Mouse (Mus musculus) thymus, postnatal 25 days (tissue): ENCODE data around the gene Son.
A peak's percentile ranks its signal among the peaks of the same experiment; 100 is the strongest.
"Not testable (repeated sequence)": the region's sequence is repeated elsewhere in the genome, so short reads cannot be mapped to it uniquely, and the experiment has no call there.

ENCODE experiments used
- DNase-seq: peaks from one replicate; pipeline ENCODE4 v3.0.0; 2022

Son gene

DNA sequence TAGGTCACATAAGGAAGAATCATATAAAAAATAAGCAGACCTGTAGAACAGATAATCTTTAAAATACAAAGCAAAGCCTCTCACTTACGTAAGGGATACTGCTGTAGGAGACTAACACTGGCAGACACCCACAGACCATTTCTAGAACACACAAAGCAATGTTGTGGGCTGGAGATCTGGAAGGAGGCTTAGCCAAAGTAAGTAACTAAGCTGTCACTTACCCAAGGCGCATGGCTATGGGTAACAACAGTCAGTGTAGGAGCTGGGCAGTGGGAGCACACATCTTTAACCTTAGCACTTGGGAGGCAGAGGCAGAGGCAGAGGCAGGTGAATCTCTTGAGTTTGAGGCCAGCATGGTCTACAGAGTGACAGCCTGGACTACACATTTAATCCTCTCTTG lies 7.7 kb upstream of the Son start:
- no peak for DNase-seq

DNA sequence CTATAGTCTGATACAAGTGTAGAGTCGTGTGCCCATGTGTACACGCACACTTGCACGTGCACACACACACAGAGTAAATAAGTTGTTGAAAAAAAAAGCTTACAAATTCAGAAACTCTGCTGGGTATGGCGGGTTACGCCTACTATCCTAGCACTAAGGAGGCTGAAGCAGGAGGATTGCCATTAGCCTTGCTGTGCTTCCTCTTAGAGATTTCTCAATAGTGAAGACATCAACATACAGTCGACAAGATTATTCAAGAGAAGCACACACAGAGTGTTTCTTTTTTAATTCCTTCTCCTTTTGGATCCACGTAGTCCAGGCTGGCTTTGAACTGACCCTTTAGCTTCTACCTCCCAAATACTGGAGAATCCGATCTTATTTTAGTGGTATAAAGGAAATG lies 7.1 kb upstream of the Son start:
- DNase-seq = no peak

DNA sequence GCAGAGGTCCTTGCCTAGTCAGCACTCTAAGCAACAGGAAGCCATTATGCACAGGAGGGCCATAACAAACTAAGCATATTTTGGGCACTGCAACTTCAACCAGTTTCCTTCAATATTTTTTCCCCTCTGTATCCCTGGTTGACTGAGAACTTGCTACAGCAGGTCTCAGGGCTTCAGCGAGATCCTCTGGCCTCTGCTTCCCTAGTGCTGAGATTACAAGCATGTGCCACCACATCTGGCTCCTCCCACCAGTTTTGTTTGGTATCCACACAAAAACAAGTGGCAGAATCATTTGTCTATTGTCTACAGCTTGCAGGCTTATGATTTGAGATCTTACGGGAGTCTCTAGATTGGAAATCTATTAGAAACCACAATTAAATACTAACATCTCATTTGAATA lies 2.4 kb upstream of the Son start:
- DNase-seq = no peak

DNA sequence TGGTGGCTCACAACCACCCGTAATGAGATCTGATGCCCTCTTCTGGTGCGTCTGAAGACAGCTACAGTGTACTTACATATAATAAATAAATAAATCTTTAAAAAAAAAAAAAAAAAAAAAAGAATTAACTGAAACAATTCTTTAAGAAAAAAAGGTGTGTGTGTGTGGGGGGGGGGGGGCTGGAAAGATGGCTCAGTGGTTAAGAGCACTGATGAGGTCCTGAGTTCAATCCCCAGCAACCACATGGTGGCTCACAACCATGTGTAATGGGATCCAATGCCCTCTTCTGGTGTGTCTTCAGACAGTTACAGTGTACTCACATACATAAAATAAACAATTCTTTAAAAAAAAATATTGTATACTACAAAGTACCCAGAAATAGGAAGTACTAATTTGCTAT lies 1.9 kb upstream of the Son start:
- DNase-seq = not testable (repeated sequence)

DNA sequence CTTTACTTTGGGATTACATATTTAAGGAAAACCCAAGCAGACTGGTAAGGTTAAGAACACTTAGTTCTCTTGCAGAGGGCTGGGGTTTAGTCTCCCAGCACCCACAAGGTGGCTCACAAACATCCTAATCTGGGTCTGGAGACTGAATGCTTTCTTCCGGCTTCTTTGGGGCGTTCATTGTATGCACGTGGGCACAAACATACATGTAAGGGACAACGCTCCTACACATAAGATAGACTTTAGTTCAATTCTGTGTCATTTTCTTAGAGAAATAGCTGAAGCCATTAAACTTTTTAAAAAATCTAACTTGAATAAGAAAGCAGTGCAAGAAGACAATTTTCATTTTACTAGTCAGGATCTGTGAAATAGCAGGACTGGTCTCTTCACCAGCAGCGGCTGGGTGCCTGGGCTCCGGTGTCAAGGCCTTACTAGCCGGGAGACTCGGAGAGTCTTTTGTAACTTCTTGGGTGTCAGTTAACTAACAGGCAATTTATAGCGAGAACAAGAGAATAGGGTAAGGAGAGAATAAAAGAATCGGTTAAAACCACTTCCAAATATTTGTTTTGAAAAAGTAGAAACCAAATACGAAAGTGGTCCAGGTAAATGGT lies 1.2 kb upstream of the Son start:
- peak; percentile 51 for DNase-seq

DNA sequence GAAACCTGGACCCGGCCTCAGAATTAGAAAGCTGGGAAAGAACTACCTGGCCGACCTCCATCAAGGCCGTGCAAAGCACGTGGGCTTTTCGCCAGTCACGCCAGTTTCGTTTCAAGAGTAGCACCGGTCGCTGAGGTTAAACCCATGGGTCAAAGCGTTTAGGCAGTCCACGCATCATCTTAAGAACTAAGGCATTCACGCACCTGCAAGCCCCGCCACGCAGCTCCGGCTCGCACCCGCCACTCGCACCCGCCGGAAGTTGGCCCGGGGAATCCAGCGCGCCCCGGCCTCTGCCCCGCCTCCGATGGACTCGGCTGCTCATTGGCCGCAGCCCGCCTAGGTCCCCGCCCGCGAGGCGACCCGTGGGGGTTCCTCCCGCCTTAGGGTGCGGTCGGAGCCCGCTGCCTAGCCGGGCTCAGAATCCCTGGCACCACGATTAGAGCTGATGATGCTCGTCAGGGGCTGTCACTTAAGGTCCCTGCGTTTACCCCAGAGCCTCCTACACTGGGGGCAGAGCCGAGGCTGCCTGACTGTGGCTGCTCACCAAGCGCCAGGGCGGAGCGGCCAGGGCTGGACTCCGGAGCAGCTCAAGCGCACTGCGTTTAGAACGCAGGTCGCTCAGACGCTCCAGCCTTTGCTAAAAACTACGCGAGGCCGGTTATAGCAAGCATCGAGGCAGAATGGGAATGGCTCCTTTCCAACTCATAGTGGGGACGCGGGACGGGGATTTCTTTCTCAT lies 456 bp upstream of the Son start, which contains the start of gene Gart:
Gene Gart (minus strand): TSS at position 272 of the 739 bp plus-strand sequence.
- peak; percentile 95 for DNase-seq

DNA sequence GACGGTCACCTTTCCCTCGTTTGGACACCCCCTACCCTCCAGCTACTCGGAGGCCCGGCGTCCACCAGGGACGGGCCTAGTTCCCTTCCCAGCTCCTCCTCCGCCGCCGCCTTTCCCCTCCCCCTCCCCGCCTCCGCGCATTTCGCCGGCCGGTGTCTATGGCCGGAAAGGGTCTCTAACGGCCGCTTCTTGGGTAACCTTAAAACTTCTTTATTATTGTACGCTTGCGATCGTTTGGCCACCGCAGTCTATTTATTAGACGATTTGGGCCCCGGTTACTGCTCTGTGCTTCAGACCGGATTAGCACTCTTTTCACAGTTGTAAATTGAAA lies 879 bp downstream of the Son start:
- DNase-seq = peak; percentile 79

DNA sequence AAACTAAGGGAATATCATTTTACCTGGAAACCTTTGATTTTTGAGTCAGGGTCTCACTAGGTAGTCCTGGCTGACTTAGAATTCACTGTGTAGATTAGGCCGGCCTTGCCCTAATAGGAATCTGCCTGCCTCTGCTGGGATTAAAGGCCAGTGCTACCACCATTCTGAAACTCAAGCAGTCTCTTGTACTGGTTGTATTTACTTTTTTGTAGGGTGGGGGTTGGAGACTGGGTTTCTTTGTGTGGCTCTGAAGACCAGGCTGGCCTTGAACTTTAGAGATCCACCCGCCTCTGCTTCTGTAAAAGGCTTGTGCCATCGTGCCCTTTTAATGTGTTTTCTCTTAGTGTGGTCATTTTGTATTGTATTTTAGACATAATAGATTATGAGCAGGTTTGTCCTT lies 1.9 kb downstream of the Son start:
- no peak for DNase-seq

DNA sequence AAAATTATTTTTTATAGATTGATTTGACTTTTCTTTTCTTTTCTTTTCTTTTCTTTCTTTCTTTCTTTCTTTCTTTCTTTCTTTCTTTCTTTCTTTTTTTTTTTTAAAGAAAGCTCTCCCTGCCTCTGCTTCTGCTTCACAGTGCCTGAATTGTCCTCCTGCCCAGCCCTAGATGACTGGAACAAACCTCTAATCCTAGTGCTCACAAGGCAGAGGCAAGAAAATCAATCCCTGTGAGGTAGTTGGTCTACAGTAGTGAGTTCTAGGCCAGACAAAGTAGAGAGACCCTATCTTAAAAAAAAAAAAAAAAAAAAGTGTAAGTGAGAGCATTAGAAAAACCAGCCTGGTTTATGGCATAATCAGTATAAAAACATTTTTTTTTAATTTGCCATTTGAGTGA lies 2.5 kb downstream of the Son start:
- no peak for DNase-seq

DNA sequence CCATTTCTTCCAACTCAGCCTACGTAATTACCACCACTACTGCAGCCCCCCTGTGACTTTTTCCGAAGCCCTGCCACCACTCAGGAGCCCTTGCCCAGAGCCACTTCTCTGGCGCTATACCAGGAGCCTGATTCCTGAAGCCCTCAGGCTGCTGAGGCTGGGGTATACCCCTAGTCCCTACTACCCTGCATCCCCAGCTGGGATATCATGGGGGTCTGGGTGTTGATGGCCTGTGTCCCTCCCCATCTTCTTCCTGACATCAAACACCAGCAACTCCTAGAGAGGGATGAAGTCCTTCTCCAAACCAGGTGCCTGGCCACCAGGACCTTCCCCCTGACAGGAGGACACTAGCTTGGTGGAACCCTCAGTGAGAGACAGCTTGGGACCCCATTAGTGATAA lies 4.9 kb downstream of the Son start:
- DNase-seq = no peak

DNA sequence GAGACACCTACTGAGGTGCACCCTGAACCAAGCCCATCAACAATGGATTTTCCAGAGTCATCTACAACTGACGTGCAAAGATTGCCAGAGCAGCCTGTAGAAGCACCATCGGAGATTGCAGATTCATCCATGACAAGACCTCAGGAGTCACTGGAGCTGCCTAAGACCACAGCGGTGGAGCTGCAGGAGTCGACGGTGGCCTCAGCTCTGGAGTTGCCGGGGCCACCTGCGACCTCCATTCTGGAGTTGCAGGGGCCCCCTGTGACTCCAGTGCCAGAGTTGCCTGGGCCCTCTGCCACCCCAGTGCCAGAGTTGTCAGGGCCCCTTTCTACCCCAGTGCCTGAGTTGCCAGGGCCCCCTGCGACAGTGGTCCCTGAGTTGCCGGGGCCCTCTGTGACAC lies 8.0 kb downstream of the Son start:
- no peak for DNase-seq

DNA sequence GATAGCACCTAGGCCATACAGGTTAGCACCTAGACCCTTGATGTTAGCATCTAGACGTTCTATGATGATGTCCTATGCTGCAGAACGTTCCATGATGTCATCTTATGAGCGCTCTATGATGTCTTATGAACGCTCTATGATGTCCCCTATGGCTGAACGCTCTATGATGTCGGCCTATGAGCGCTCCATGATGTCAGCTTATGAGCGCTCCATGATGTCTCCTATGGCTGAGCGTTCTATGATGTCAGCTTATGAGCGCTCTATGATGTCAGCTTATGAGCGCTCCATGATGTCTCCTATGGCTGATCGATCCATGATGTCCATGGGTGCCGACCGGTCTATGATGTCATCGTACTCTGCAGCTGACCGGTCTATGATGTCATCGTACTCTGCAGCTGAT lies 10.0 kb downstream of the Son start:
- no peak for DNase-seq

DNA sequence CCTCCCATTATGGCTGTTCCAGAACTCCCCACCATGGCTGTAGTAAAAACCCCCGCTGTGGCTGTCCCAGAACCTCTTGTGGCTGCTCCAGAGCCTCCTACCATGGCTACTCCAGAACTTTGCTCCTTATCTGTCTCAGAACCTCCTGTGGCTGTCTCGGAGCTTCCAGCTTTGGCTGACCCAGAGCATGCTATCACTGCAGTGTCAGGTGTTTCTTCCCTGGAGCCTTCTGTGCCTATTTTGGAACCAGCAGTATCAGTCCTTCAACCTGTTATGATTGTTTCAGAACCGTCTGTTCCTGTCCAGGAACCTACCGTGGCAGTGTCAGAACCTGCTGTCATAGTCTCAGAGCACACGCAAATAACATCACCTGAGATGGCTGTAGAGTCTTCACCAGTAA lies 11.2 kb downstream of the Son start:
- DNase-seq = no peak

DNA sequence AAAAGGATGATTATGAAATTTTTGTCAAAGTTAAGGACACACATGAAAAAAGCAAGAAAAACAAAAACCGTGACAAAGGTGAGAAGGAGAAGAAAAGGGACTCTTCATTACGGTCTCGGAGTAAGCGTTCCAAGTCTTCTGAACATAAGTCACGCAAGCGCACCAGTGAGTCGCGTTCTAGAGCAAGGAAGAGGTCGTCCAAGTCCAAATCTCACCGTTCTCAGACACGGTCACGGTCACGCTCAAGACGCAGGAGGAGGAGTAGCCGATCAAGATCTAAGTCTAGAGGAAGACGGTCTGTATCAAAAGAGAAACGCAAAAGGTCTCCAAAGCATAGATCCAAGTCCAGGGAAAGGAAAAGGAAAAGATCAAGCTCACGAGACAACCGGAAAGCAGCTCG lies 12.5 kb downstream of the Son start:
- DNase-seq = no peak

DNA sequence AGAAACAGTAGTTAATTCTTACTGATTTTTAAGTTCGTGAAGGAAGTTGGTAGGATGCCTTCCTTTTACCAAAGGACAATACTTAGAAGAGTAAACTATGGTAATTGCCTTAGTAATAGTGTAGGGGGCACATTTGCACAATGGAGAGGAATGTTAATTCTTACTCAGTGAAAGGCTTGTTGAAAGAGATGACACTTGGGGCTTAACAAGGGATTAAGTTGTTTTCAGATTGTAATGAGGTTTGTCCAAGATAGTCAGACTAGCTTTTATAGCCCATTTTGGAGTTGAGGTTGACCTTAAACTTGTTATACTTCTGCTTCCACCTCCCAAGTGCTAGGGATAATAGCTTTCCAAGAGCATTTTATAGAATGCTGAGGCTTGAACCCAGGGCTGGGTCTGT lies 14.1 kb downstream of the Son start:
- DNase-seq = no peak

DNA sequence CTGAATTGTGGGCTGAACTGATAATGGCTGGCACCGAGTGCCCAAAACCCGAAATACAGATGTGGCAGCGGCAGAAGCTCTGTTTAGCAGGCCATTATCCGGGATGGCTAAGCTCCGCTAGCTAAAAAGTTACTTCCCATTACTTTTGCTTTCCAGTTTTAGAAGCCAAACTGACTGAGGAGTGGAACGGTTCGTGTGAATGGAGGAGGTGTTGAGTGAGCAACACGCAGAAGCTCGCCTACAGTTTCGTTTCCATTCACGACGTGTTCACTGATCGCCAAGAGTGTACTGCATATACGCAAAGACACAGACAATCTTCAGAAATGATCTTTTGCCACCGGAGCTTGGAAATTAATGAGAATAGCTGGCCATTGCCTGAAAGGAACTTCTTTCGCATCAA lies 15.0 kb downstream of the Son start:
- no peak for DNase-seq

DNA sequence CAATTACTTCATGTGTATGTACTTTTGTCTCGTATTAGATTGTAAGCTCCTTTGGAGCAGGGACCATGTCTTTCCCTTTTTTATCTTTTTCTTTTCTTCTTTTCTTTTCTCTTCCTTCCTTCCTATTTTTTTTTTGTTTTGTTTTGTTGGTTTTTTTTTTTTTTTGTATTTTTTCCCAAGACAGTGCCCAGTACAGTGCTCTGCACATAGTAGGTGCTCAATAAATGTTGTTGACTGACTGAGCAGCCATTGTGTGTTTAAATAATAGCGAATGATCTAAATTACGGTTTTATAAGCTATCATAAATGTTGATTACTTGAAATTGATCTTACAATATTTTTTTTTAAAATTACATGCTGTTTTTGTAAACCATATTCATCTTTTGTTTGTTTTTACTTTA lies 16.5 kb downstream of the Son start:
- no peak for DNase-seq

DNA sequence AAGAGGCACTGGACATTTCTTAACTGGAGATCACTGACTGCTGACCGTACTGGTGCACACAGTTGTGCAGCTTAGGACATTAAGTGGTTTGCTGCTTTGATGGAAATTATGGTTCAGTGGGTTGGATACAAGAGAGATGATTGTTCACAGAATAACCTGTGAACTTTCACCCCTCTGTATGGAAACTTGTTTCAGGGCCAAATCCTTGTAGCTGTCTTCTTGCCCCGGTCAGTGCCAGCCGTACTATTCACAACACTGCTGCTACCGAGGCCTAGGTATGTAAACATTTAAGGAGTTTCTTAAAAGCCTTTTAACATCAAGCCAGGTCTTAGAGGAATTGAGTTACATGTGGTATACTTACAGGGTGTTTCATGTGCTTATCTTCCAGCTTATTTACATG lies 27.2 kb downstream of the Son start:
- no peak for DNase-seq

DNA sequence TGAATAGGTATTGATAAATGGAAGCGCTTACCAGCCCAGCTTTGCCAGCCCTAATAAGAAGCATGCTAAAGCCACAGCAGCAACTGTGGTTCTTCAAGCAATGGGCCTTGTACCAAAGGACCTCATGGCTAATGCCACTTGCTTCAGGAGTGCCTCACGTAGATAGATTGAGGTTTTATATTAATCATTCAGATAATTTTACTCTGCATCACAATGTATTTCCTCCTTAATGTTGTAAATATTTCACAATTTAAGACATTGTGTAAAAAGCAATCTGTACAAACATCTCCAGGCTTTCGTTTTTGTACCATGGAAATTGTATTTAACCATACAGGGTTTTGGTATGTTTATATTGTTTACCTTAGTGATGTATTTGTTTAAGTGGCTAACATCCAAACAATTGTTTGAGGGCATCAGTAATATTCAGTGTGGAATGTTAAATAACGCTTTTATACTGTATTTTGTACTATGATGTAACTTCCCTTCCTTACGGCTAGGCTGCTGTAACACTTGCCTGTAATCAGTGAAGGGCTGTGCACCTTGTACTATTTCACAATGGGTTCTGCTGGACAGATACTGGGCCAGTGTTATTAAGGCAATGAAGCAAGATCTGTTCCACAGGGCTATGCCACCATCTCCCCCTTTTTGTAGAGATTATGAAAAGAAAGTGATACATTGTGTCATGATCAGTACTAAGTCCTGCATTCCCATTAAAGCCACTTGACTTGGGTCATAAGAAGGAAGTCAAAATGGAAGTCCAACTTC lies 31.0 kb downstream of the Son start:
- no peak for DNase-seq

DNA sequence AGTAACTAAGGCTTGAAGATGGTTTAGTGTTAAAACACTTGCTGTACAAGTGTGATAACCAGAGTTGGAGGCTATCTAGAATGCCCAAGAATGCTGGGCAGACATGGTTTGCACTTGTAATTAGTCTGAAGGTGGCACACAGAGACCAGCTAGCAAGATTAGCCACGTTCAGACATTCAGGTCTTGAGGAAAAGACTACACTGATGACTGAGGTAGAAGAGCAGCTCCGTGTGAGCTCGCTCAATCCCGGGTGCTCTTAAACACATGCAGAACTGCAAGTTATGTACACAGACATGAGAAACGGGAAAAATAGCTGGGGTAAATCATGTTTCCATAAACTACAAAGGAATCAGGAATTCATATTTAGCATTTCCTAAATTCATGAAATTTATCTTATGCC lies 33.4 kb downstream of the Son start:
- no peak for DNase-seq

DNA sequence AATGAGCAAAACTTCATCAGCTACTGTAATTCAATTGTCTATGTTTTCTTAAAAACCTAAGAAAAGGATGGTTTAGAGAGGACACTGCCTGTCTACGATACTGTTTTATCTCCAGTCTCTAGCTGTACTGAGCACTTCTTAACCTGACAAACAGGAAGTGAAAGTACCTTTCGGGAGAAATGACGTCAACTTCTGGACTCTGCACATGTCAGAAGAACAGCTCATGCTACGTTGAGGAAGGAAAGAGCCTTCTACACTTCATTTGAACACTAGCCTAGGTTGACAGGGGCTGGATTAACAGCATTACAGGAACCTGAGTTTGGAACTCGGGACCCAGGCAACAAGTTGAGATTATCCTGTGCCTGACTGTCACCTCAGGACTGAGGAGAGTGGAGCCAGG lies 38.2 kb downstream of the Son start:
- no peak for DNase-seq

DNA sequence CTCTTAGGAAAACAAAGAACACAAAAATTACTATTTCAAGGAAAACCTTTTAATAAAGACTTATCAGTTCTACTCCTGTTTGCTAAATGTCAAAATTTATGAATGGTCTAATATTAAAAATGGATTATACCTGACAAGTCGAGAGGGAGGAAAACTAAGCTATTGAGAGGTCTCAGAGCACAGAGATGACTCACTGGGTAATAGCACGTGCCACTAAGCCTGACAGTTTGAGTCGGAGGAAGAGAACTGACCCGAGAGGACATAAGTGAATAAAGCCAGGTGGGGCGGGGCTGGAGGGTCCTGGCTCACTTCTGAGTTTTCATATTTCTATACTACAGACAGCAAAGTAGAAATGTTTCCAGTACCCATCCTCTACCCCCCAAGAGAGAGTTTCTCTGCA lies 39.1 kb downstream of the Son start:
- DNase-seq = no peak

DNA sequence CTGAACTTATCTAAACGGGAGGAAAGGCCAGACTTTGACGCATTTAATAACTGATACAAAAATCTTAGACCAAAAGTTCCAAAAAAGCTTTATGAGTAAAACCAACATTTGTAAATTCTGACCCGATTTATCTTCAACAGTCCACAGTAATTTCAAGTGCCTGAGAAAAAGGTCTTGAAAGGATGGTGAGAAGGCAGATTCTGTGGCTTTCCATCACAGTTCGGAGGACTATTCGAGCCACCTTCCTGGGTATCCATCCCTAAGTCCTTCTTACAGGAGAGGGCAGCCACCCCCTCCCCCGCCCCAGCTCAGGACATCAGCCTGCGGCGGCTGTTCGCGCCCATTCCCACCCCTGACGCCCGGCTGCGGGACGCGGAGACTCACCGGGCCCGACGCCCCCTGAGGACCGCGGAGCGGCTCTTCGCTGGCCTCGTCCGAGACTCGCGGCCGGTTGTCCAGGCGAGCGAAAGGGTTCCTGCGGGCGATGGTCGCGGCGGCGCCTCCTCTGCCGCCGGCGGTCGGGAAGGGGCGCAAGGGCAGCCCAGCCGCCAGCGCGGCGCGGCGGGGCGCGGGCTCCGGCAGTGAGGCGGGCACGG lies 40.8 kb downstream of the Son start:
- DNase-seq = no peak
